Comparison of ENCODE assay signal across 12 mouse cellular contexts in the genomic region with DNA sequence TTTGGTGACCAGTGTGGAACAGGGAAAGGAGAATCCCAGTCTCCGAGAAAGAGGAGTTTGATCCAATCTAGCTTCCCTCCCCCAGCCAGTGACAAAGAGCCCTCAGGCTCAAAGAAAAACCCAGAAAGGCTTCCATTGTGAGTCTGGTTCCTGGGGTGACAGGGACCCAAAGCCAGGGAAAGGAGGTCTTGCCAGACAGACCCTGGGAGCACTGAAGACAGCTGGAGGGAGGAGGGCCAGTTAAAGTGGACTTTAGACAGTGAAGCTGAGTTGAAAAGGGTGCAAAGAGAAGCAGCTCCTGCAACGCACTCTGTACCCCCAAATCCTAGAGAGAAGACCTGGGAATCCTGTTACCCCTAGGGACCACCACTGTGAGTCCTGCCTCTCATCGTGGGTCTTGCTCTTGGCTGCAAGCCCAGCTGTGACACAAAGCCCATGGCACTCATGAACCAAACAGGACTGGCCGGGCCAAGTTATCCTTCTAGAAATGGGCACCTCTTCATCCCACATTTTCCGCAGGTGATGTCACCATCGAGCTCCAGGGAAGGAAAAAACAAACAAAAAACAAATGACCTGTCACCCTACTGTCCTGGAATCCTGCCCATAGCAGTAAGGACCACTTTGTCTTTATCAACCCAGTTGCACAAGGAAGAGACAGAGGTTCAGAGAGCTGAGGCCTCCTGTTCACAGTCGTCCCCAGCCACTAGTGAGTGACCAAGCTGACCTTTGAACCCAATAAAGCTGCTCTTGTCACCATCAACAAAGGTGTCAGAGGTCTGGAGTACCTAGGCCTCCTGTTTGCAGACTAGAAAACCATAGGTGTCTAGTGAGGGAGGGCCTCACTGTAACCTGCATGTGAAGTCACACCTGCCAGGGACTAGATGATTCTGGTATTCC. TPM values are rescaled to one million over a fixed set of nuclear protein-coding genes. Genes with fewer than 3 reads are reported as not detected.
DNase-seq lines count a peak whose midpoint lies in the region; ATAC-seq lines count a peak whose summit lies in the region.
"Had no signal": no experiment of that assay in that cellular context is flagged by ENCODE, and none has a peak within 500 bp of the region (broad histone marks: within the 10 kb centered on the region; RNA-seq: fewer than 3 reads in every experiment).

No protein-coding gene starts in this region.

- H3K27me3 ChIP-seq in forebrain, embryonic 10.5 days (ENCODE audit: poor library complexity, severe bottlenecking), result no peaks in the 10 kb centered on the region
- H3K27me3 ChIP-seq in forebrain, embryonic 12.5 days, result no peaks in the 10 kb centered on the region
- H3K27me3 ChIP-seq in liver, embryonic 13.5 days, result 0 out of 2 replicates have a peak, but pooled peaks cover 3% of the 10 kb centered on the region
- H3K27me3 ChIP-seq in forebrain, embryonic 15.5 days, result no peaks in the 10 kb centered on the region
- H3K27me3 ChIP-seq in liver, embryonic 15.5 days, result peaks cover 10% of the 10 kb centered on the region; the same call in 1 of the 2 replicates
- H3K27me3 ChIP-seq: embryonic facial prominence, embryonic 12.5 days; Patski had no signal

- no peak overlapping the region for H3K9ac ChIP-seq in forebrain, embryonic 12.5 days
- no peak overlapping the region for H3K9ac ChIP-seq in liver, embryonic 13.5 days
- H3K9ac ChIP-seq in forebrain, embryonic 15.5 days (replicated peaks), result no peak overlapping the region
- no peak overlapping the region for H3K9ac ChIP-seq in liver, embryonic 15.5 days
- H3K9ac ChIP-seq: embryonic facial prominence, embryonic 12.5 days had no signal

- no peaks in the 10 kb centered on the region for H3K36me3 ChIP-seq in forebrain, embryonic 10.5 days (replicated peaks)
- no peaks in the 10 kb centered on the region for H3K36me3 ChIP-seq in forebrain, embryonic 12.5 days (replicated peaks)
- H3K36me3 ChIP-seq in liver, embryonic 13.5 days, result no peaks in the 10 kb centered on the region
- H3K36me3 ChIP-seq in forebrain, embryonic 15.5 days, result no peaks in the 10 kb centered on the region
- no peaks in the 10 kb centered on the region for H3K36me3 ChIP-seq in liver, embryonic 15.5 days (replicated peaks)
- H3K36me3 ChIP-seq: embryonic facial prominence, embryonic 12.5 days had no signal

- peaks cover 3% of the 10 kb centered on the region; the same call in 1 of the 2 replicates for H3K4me1 ChIP-seq in forebrain, embryonic 10.5 days
- H3K4me1 ChIP-seq in forebrain, embryonic 12.5 days, result no peaks in the 10 kb centered on the region
- H3K4me1 ChIP-seq in liver, embryonic 13.5 days (replicated peaks), result peaks cover 5% of the 10 kb centered on the region; the same call in 1 of the 2 replicates
- H3K4me1 ChIP-seq in forebrain, embryonic 15.5 days, result peaks cover 21% of the 10 kb centered on the region
- peaks cover 12% of the 10 kb centered on the region for H3K4me1 ChIP-seq in liver, embryonic 15.5 days (replicated peaks)
- H3K4me1 ChIP-seq: embryonic facial prominence, embryonic 12.5 days had no signal

- no peak for DNase-seq in forebrain, embryonic 10.5 days (ENCODE audit: extremely low spot score, low spot score)
- no peak for DNase-seq in liver, embryonic 13.5 days
- no peak for DNase-seq in liver
- DNase-seq in adrenal gland, adult 2 months, result no peak
- no peak for DNase-seq in thymus, adult 18-20 months

- ATAC-seq in forebrain, embryonic 12.5 days (ENCODE audit: low FRiP score), result no peak
- no peak for ATAC-seq in liver, embryonic 13.5 days (ENCODE audit: low read depth)
- peak; percentile 77 for ATAC-seq in forebrain, embryonic 15.5 days (replicated peaks)
- ATAC-seq in liver, embryonic 15.5 days (ENCODE audit: insufficient read depth), result peak; percentile 45
- ATAC-seq: Patski had no signal

- H3K27ac ChIP-seq in forebrain, embryonic 10.5 days, result 0 out of 2 replicates have a peak overlapping the region, but pooled peaks have one; percentile 10
- no peak overlapping the region for H3K27ac ChIP-seq in forebrain, embryonic 12.5 days
- 0 out of 2 replicates have a peak overlapping the region, but pooled peaks have one; percentile 1 for H3K27ac ChIP-seq in liver, embryonic 13.5 days
- H3K27ac ChIP-seq in forebrain, embryonic 15.5 days (replicated peaks), result peak overlapping the region; percentile 80
- H3K27ac ChIP-seq in liver, embryonic 15.5 days (replicated peaks), result no peak overlapping the region
- H3K27ac ChIP-seq: embryonic facial prominence, embryonic 12.5 days; heart, adult 2 months had no signal

- no peak overlapping the region for H3K4me3 ChIP-seq in forebrain, embryonic 10.5 days
- H3K4me3 ChIP-seq in forebrain, embryonic 12.5 days (replicated peaks), result no peak overlapping the region
- no peak overlapping the region for H3K4me3 ChIP-seq in liver, embryonic 13.5 days (replicated peaks)
- H3K4me3 ChIP-seq in forebrain, embryonic 15.5 days, result no peak overlapping the region
- no peak overlapping the region for H3K4me3 ChIP-seq in liver, embryonic 15.5 days (replicated peaks)
- H3K4me3 ChIP-seq: embryonic facial prominence, embryonic 12.5 days; heart, adult 2 months had no signal

- H3K4me2 ChIP-seq in forebrain, embryonic 12.5 days, result no peak overlapping the region
- H3K4me2 ChIP-seq in liver, embryonic 13.5 days, result no peak overlapping the region
- no peak overlapping the region for H3K4me2 ChIP-seq in forebrain, embryonic 15.5 days (replicated peaks)
- no peak overlapping the region for H3K4me2 ChIP-seq in liver, embryonic 15.5 days
- H3K4me2 ChIP-seq: embryonic facial prominence, embryonic 12.5 days had no signal

- WGBS in forebrain, embryonic 10.5 days, result 85% methylated on average over 7 of the region's 7 CpGs
- 79% methylated on average over 7 of the region's 7 CpGs for WGBS in forebrain, embryonic 12.5 days
- 63% methylated on average over 7 of the region's 7 CpGs for WGBS in liver, embryonic 13.5 days (ENCODE audit: insufficient replicate concordance)
- 32% methylated on average over 7 of the region's 7 CpGs for WGBS in forebrain, embryonic 15.5 days
- 57% methylated on average over 7 of the region's 7 CpGs for WGBS in liver, embryonic 15.5 days (ENCODE audit: insufficient replicate concordance)

- no peaks in the 10 kb centered on the region for H3K9me3 ChIP-seq in forebrain, embryonic 10.5 days
- H3K9me3 ChIP-seq in forebrain, embryonic 12.5 days, result no peaks in the 10 kb centered on the region
- no peaks in the 10 kb centered on the region for H3K9me3 ChIP-seq in liver, embryonic 13.5 days (replicated peaks)
- no peaks in the 10 kb centered on the region for H3K9me3 ChIP-seq in forebrain, embryonic 15.5 days
- no peaks in the 10 kb centered on the region for H3K9me3 ChIP-seq in liver, embryonic 15.5 days (replicated peaks)
- H3K9me3 ChIP-seq: embryonic facial prominence, embryonic 12.5 days had no signal

RNA-seq across cellular contexts. Expression of a gene that starts 11.2 kb away (rescaled TPM):
- not detected in 2 replicates for polyA plus RNA-seq in forebrain, embryonic 10.5 days (2016; fragmentation: Nextera tagmentation; extraction: Ambion mirVana)
- not detected in 2 replicates for polyA plus RNA-seq in forebrain, embryonic 12.5 days (2016; fragmentation: Nextera tagmentation; extraction: Ambion mirVana)
- not detected in 2 replicates for polyA plus RNA-seq in liver, embryonic 13.5 days (2015; fragmentation: Nextera tagmentation; extraction: Ambion mirVana)
- polyA plus RNA-seq in forebrain, embryonic 15.5 days (2015; fragmentation: Nextera tagmentation; extraction: Ambion mirVana), result not detected in 2 replicates
- polyA plus RNA-seq in liver, embryonic 15.5 days (2015; fragmentation: Nextera tagmentation; extraction: Ambion mirVana), result not detected in 2 replicates
- not detected for total RNA-seq in adrenal gland, adult 2 months (2021)
- not detected in 2 replicates for polyA plus RNA-seq in adrenal gland, adult 2 months (2012; rRNA removed)
- total RNA-seq: heart, adult 2 months had no signal
- polyA plus RNA-seq: embryonic facial prominence, embryonic 12.5 days; Patski; small intestine, adult 2 months had no signal

RNA-seq across cellular contexts. Expression of a gene that starts 21.2 kb away (rescaled TPM):
- 11.8 and 11.9 TPM in 2 replicates for polyA plus RNA-seq in forebrain, embryonic 10.5 days (2016; fragmentation: Nextera tagmentation; extraction: Ambion mirVana)
- 10.1 and 10.3 TPM in 2 replicates for polyA plus RNA-seq in forebrain, embryonic 12.5 days (2016; fragmentation: Nextera tagmentation; extraction: Ambion mirVana)
- polyA plus RNA-seq in liver, embryonic 13.5 days (2015; fragmentation: Nextera tagmentation; extraction: Ambion mirVana), result 105 and 109 TPM in 2 replicates
- 23.7 and 24.6 TPM in 2 replicates for polyA plus RNA-seq in forebrain, embryonic 15.5 days (2015; fragmentation: Nextera tagmentation; extraction: Ambion mirVana)
- 200 and 245 TPM in 2 replicates for polyA plus RNA-seq in liver, embryonic 15.5 days (2015; fragmentation: Nextera tagmentation; extraction: Ambion mirVana)
- total RNA-seq in adrenal gland, adult 2 months (2021), result 100 to 1,000 TPM; 218 to 366 TPM
- polyA plus RNA-seq in adrenal gland, adult 2 months (2012; rRNA removed), result 391 and 410 TPM in 2 replicates

RNA-seq across cellular contexts. Expression of a gene that starts 21.7 kb away (rescaled TPM):
- polyA plus RNA-seq in forebrain, embryonic 10.5 days (2016; fragmentation: Nextera tagmentation; extraction: Ambion mirVana), result 0.90 and 2.0 TPM in 2 replicates
- 1.7 and 2.8 TPM in 2 replicates for polyA plus RNA-seq in forebrain, embryonic 12.5 days (2016; fragmentation: Nextera tagmentation; extraction: Ambion mirVana)
- 3.8 and 4.2 TPM in 2 replicates for polyA plus RNA-seq in liver, embryonic 13.5 days (2015; fragmentation: Nextera tagmentation; extraction: Ambion mirVana)
- polyA plus RNA-seq in forebrain, embryonic 15.5 days (2015; fragmentation: Nextera tagmentation; extraction: Ambion mirVana), result 4.1 and 5.3 TPM in 2 replicates
- 5.6 and 5.8 TPM in 2 replicates for polyA plus RNA-seq in liver, embryonic 15.5 days (2015; fragmentation: Nextera tagmentation; extraction: Ambion mirVana)
- 10 to 100 TPM; 59.0 to 63.2 TPM for total RNA-seq in adrenal gland, adult 2 months (2021)
- 342 and 389 TPM in 2 replicates for polyA plus RNA-seq in adrenal gland, adult 2 months (2012; rRNA removed)

RNA-seq across cellular contexts. Expression of a gene that starts 43.9 kb away (rescaled TPM):
- polyA plus RNA-seq in forebrain, embryonic 10.5 days (2016; fragmentation: Nextera tagmentation; extraction: Ambion mirVana), result 56.8 and 57.1 TPM in 2 replicates
- polyA plus RNA-seq in forebrain, embryonic 12.5 days (2016; fragmentation: Nextera tagmentation; extraction: Ambion mirVana), result 67.3 and 79.6 TPM in 2 replicates
- polyA plus RNA-seq in liver, embryonic 13.5 days (2015; fragmentation: Nextera tagmentation; extraction: Ambion mirVana), result 4.7 and 5.1 TPM in 2 replicates
- polyA plus RNA-seq in forebrain, embryonic 15.5 days (2015; fragmentation: Nextera tagmentation; extraction: Ambion mirVana), result 123 and 132 TPM in 2 replicates
- polyA plus RNA-seq in liver, embryonic 15.5 days (2015; fragmentation: Nextera tagmentation; extraction: Ambion mirVana), result 4.5 and 4.6 TPM in 2 replicates
- total RNA-seq in adrenal gland, adult 2 months (2021), result 100 to 1,000 TPM in 1 of 2 experiments, 10 to 100 TPM in 1; 81.6 to 102 TPM
- 344 and 374 TPM in 2 replicates for polyA plus RNA-seq in adrenal gland, adult 2 months (2012; rRNA removed)

RNA-seq across cellular contexts. Expression of a gene that starts 58.9 kb away (rescaled TPM):
- polyA plus RNA-seq in forebrain, embryonic 10.5 days (2016; fragmentation: Nextera tagmentation; extraction: Ambion mirVana), result 3.3 and 3.9 TPM in 2 replicates
- polyA plus RNA-seq in forebrain, embryonic 12.5 days (2016; fragmentation: Nextera tagmentation; extraction: Ambion mirVana), result 0.90 and 0.91 TPM in 2 replicates
- polyA plus RNA-seq in liver, embryonic 13.5 days (2015; fragmentation: Nextera tagmentation; extraction: Ambion mirVana), result 3.3 and 3.8 TPM in 2 replicates
- polyA plus RNA-seq in forebrain, embryonic 15.5 days (2015; fragmentation: Nextera tagmentation; extraction: Ambion mirVana), result 0.32 and 0.75 TPM in 2 replicates
- polyA plus RNA-seq in liver, embryonic 15.5 days (2015; fragmentation: Nextera tagmentation; extraction: Ambion mirVana), result 7.2 and 7.4 TPM in 2 replicates
- 10 to 100 TPM in 1 of 2 experiments, 1 to 10 TPM in 1; 4.6 to 13.8 TPM for total RNA-seq in adrenal gland, adult 2 months (2021)
- polyA plus RNA-seq in adrenal gland, adult 2 months (2012; rRNA removed), result 8.9 and 9.3 TPM in 2 replicates

Comparison
In these comparisons a context has a peak if more than half of its experiments do, and no peak if none do; other contexts are left out.
1. H3K27ac ChIP-seq: peak in forebrain, embryonic 10.5 days (single experiment), liver, embryonic 13.5 days (single experiment) and forebrain, embryonic 15.5 days (single experiment); none in forebrain, embryonic 12.5 days (single experiment) and liver, embryonic 15.5 days (single experiment).
2. ATAC-seq: peak in forebrain, embryonic 15.5 days (single experiment) and liver, embryonic 15.5 days (single experiment); none in forebrain, embryonic 12.5 days (single experiment) and liver, embryonic 13.5 days (single experiment).
3. RNA of a gene that starts 21.7 kb away (polyA plus RNA-seq): 342 to 389 TPM in adrenal gland, adult 2 months; 5.6 to 5.8 TPM in liver, embryonic 15.5 days, 3.8 to 4.2 TPM in liver, embryonic 13.5 days, 4.1 to 5.3 TPM in forebrain, embryonic 15.5 days, 1.7 to 2.8 TPM in forebrain, embryonic 12.5 days and 0.90 to 2.0 TPM in forebrain, embryonic 10.5 days; every median in the first group is over 10 times any median in the second.